Mouse (Mus musculus) c-Kit-positive CD71-negative TER-119-negative erythroid progenitor cells, embryonic 14.5 days (primary cell): ENCODE measurements around the gene Cplx3.

Experiments
- DNase-seq: peaks from one replicate; pipeline ENCODE4 v3.0.0-alpha.2; 2013; ENCODE audit warnings: low read depth

The Cplx3 gene

DNA sequence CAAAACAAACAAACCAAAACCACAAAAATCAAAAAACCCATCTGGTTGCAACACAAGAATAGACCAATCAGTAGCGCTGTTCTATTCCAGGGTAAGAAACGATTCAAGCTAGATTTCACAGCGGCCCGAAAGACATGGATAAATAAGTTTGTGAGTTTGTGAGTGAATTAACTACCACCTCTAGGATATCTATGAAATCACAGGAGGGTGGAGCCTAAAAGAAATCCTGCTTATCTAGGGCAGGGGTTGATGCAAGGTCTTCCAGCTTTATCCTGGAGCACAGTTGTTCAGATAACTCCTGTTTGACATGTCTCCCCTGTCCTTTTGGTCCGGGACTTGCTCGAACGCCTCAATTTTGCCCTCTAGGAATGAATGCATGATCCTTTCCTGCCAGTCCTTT lies 45.8 kb downstream of the Cplx3 start:
- no peak for DNase-seq

DNA sequence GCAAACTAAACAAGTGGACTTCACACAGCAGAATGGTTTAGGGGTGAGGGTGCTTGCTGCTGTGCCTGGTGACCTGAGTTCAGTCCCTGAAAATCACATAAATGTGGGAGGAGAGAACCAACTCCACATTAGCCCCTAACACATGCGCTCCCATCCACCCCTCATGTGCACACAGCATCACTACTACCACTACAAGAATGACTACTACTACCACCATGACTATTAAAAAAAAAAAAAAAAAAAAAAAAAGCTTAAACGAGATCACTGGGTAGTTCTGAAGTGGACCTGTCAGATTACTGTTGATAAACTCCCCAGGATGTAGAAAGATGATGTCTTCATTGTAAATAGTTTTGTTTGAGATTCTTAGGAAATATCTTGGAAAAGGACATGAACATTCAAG lies 46.5 kb downstream of the Cplx3 start:
- DNase-seq = no peak

DNA sequence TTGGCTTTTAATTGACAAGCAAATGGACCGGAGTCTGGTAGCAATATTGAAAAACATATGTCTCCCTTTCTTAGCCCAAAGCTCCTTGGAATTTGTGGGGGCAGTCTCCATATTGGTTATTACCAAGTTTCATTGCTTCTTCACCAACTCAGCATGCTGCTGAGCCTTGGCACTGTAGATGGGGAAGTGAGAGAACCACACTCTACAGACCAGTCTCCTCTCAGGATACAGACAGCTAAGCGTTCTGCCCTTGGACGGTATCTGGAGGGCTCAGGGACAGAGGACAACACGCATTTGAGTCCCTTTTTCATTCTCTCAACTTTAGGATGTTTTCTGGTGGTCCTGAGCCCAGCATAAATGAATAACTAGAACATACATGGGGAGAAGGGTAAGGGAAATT lies 47.5 kb downstream of the Cplx3 start:
- DNase-seq = no peak

DNA sequence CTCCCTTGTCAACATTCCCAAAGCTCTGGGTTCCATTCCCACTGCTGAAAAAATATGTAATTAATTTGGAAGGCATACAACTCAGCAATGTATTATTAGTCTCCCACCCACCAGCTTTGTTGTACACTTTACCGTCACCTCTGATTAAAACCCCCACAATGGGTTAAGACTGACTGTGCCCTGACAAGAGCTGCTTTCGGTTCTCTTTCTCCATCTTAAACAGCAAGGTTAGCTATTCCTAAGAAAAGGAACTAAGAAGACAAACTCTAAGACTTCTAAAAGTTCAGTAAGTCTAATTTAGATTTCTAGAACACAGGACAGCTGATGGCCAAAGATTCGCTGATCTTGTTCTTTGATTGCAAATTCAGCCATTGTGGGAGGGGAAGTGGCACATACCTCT lies 48.9 kb downstream of the Cplx3 start:
- DNase-seq = no peak

GRCm38 (mm10) chr9:57554753-57555152 lies 51.3 kb downstream of the Cplx3 start:
- DNase-seq = no peak

DNA sequence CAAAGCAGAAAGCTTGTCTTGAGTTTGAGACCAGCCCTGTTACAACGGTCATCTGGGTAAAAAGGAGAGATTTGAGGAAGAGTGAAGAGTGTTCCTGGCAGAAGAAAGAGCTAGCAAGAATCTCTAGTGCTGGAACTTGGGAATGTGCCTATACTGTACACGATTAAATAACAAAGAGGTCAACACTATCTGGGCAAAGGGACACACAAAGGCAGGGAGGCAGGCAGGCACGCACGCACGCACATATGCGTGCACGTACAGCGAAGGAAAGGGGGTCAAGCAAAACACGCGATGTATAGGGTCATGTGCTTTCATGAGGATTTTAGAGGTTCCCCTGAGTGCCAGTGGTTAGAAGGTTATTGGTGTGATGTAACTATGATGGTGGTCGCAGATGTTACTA lies 53.0 kb downstream of the Cplx3 start:
- no peak for DNase-seq

GRCm38 (mm10) chr9:57552139-57552887 lies 53.8 kb downstream of the Cplx3 start, which contains the start of gene Mpi:
Gene Mpi, minus strand, starts transcription at chr9:57552763.
- DNase-seq = peak; percentile 34

DNA sequence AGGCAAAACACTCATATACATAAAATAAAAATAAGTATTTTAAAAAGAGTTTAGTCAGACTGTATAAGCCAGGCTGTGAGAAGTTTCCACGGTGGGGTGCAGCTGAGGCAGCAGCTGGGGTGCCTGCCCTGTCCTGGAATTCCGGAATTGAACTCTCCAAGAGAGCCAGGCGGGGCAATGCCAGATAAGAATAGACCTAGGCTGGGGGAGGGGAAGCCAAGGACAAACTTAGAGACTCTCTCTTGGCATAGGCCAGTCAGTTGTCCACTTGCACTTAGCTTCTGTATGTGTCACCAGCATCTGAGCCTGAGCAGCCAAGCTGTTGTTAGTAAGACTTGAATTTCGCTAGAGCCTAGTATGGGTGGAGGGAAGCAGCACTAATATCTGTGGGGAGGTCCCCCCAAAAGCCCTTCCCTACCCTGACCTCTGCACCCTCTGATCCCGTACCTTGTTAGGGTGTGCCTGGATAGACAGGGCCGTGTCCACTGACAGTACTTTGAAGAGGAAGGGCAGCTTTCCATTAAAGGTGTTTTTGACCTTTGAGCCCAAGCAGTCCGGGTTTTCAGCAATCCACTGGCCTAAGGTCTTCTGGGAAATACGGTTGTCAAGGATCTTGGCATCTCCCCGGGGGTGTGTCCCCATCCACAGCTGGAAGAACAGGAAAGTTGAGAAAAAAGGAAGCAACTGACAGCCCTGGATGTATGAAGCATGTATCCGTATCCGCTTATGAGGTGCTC lies 55.8 kb downstream of the Cplx3 start:
- no peak for DNase-seq
